Mouse (Mus musculus): ENCODE results near the gene Slc6a5. TPM values are rescaled to one million over a fixed set of nuclear protein-coding genes. Genes with fewer than 3 reads are reported as not detected.

Gene Slc6a5
- under 1 TPM; 0.08 to 0.11 TPM for polyA plus RNA-seq (2017; shearing (Covaris generic))

DNA sequence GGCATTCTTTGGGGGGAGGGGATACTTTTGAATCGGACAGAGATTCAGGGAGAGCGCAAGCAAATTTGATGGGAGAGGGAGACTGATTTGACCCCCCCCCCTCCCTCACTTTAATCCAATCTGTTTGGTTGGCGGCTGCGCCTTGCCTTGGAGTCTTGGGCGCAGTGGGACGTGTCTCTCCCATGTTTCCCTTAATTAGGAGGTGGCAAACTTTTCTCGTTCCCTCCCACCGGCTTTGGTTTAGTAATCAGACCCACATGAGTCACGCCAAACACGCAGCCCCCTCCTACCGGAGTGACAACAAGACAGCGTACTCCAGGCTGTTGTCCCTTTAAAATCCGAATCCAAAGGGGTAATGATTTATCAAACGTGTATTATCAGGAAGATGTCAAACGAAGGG, at the start of gene Slc6a5:
Gene Slc6a5 (plus strand): TSS at position 297 of the 400 bp plus-strand sequence.

DNA sequence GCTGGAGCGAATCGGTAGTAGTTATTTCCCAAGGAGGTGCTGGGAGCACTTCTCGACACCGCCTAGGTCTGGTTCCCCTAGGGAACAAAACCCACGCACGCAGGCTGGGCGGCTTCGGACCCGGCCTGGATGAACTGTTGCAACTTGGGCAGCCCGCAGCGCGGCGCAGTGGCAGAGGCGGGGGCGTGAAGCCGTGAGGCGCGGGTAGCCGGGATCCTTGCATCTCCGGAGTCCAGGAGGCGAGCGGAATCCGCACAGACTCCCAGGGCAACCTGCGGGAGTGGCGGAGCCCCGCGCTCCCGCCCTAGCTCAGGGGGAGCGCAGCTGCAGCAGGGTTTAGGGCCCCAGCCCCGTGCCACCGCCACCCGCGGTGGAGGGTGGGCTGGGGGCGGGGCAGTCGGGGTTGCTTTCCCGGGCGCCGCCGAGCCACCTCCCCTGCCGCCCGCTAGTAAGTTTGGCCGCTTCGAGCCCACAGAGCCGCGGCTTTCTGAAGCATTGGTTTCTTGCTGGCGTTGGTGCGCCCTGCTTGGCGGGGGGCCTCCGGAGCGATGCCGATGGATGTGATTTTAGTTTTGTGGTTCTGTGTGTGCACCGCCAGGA, 65.0 kb downstream of the Slc6a5 start, which contains the start of gene Nell1:
Gene Nell1 (plus strand): TSS at position 24 of the 600 bp plus-strand sequence.

Other genes with a start within 250 kb of the Slc6a5 start
- 10 to 100 TPM; 38.2 to 40.6 TPM for gene Htatip2, start 151.0 kb upstream of the Slc6a5 start, polyA plus RNA-seq (2017; shearing (Covaris generic))
- 10 to 100 TPM; 58.3 to 61.2 TPM for gene Prmt3, start 131.8 kb upstream of the Slc6a5 start, polyA plus RNA-seq (2017; shearing (Covaris generic))
- under 1 TPM; 0.08 to 0.23 TPM for gene Nell1, start 64.7 kb downstream of the Slc6a5 start, polyA plus RNA-seq (2017; shearing (Covaris generic))